Mouse (Mus musculus) cerebellum, adult 9-10 months (tissue): Measurements from ENCODE around the gene Ccne1.
"Not testable (repeated sequence)": the region's sequence is repeated elsewhere in the genome, so short reads cannot be mapped to it uniquely, and the experiment has no call there.

Source experiments
- DNase-seq: peaks from one replicate; pipeline ENCODE4 v3.0.0; 2022

Ccne1 gene

DNA sequence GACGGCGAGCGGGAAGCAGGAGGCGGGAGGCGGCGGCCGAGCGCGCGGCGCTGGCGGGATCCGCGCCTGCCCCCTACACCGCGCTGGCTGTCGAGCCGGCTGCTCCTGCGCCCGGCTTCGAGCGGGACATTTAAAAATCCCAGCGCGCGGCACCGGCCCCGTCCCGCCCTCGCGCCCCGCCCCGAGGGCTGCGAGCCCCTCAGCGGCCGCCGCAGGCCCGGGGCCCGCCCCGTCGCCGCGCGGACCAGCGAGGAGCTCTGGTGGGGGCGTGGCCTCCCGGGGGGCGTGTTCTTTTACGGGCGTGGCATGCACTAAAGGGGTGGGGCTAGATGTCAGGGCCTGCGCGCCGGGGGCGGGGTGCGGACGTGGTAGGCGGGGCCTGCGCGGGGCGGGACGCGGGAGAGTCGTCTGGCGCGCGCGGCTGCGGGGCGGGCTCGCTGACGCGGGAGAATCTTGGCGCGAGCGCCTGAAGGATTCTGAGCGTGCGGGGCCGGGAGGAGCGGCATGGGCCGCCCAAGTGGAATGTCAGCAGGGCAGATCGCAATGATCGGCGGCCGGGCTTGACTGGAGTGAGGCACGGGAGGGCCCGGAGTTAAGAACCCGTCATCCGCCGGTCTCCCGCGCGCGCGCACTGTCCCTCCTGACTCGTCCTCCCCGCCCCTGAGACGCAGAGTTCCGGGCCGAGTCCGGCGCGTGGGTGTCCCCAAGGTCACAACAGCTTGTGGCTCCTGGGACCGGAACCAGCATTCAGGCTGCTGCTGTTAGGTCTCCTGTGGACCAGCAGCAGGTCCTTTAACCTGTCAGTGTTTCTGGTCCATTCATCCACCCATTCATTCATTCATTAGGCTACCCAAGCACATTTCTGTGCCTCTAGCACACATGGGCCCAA is at the start of gene Ccne1:
TSS of gene Ccne1 (minus strand) at position 164 of the 889 bp plus-strand sequence.
- peak; percentile 99 for DNase-seq

DNA sequence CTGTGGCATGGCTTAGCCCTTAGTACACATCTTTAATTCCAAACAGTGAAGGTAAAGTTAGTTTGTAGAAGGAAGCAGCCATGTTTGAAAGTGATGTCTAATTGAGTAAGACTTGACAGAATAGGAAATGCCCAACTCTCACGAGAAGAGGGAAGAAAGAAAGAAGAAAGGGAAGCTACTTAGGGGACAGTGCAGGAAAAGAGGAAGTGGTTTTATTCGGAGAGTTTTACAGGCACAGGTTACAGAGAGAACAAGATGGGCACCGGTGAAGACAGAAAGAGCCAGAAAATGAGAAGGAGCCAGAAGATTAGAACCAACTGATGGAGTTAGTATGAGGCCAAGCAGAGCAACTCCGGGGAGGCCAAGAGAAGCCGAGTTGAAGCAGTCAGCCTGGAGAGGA is 48.5 kb upstream of the Ccne1 start:
- DNase-seq = no peak

DNA sequence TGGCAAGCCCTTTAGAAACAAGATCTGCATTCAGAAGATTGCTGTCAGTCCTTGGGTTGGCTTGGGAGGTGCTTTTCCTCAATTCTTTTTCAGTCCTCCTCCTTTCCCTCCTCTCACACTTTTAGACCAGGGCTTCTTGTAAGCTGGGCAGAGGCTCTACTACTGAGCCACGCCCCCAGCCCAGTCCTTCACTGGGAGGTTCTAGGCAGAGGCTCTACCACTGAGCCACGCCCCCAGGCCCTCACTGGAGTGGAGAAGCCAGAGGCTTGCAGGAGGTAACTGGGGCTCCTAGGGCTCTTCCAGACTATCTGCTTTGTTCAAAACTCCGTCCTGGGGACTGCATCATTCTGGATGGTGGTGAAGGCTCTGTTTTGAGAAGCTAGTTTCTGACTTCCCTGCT is 45.2 kb upstream of the Ccne1 start:
- no peak for DNase-seq

DNA sequence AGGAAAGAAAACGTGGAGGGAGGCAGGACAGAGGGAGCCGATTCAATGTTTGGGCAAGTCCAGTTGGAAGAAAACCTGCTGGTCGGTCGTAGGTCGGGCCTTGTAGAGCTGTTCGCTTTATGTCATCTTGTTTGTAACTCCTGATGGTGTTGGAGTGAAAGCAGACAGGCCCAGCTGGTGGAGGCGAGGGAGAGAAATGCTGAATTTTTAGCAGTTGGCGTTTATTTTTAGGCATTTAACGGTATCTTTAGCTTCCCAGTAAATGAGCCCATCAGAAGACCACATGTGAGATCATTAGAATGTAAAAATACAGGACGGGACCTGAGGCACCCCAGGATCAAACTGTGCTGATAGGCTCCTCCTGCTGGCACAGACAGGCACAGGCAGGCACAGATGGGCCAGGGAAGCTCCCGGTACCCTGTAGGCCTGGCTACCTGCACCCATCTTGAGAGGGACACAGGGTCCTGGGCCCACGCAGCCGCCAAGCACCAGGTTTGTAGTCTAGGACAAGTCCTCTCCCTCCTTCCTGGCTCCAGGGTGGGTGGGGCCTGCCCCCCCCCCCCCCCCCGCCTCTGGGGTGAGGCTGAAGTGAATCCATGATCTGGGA is 44.5 kb upstream of the Ccne1 start:
- no peak for DNase-seq

GRCm38 (mm10) chr7:38147477-38147876 is 40.1 kb upstream of the Ccne1 start:
- DNase-seq = no peak

- peak; percentile 89 for DNase-seq
Measured at GRCm38 (mm10) chr7:38141747-38142545, 34.6 kb upstream of the Ccne1 start.

DNA sequence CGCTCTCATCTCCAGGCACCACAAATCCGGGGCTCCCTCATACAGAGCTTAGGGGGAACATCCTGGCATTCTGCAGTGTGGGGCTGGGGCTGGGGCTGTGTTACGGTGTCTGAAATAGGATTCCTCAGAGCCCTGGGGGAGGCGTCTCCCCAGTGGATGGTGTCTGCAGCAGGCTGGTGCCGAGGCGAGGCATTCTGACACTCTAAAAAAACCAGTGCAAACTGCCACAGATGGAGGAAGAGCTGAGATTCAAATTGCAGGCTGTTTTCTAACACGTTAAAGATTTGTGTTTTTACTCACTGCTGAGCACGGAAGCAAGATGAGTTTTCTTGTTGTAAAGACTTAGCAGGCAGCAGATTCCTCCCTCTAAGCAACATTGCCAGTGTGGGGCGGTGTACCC is 33.0 kb upstream of the Ccne1 start:
- DNase-seq = no peak

GRCm38 (mm10) chr7:38134471-38134870 is 27.1 kb upstream of the Ccne1 start:
- DNase-seq = no peak

- no peak for DNase-seq
Measured at GRCm38 (mm10) chr7:38131186-38131585, 23.9 kb upstream of the Ccne1 start.

DNA sequence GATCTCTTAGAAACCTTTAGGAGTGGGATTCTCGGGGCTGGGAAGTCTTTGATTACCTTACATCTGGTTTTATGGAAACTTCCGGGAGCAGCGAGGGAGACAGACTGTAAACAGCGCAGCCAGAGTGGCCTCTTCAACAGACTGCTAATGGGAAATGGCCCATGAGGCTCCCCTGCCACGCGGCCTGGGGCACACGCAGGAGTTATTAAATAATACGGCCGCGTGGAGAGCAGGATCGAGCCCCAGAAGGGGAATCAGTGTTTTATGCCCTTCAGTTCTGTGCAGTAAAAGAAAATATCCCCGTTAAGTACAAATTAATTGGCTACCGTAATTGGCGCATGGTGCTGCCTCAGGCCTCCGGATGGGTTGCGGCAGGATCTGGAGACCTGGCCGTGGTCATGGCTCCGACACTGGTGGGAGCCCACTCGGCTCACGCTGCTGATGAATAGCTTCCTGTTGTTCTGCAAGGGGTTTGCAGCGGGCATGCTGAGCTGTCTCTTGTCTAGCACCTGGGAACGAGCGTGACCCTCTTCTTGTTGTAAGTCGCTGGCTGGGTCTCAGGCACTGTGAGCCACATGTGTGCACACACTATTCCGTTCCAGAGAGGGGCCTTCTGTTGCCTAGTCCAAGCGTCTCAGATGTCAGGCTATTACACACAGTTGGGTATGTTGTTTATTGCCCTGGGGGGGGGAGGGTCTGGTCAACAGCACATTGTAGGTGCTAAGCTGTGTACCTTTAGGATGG is 22.8 kb upstream of the Ccne1 start:
- no peak for DNase-seq

DNA sequence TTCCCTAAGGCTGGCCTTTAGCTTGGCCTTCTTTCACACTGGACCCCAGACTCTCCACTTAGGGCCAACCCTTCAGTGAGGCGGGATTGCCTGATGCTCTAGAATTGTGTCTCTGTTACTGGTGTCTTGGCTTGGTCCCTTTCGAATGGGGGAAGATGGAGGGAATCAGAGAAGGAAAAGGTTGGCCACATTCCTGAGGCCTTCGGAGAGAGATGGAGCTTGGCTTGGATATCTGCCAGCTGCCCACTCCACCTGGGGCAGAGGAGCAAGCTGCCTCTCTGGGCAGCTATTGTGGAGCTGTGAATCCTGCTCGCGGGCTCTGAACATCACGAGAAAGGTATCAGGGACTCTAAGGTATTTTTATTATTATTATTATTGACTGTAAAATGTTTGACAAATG is 22.2 kb upstream of the Ccne1 start:
- no peak for DNase-seq

GRCm38 (mm10) chr7:38128256-38128655 is 20.9 kb upstream of the Ccne1 start:
- DNase-seq = not testable (repeated sequence)

DNA sequence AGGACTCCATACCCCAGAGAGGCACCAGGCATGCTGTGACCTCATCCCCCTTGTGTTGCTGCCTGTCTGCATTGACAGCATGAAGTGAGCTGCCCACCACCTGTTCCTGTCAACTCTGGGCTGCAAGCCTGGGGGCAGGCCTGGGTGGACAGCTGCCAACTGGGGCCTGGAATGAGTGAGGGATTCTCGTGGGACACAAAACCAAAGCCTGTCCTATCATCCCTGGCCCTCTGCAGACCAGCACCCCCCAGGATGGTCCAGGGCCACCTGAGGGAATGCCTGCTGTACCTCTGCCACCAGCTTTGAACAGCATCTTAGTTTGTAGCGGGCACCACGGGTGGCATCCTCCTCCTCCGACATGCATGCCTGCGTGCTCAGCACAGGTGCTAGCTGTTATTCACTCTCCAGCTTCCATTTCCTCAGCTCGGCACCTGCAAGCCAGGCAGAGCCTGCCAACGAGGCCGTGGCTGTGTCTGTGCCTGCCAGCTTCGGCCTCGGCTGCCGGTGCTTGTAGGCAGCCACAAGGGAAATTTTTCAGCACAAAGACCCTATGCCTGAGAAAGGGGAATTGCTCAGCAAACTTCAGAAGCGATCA is 18.3 kb upstream of the Ccne1 start:
- peak; percentile 62 for DNase-seq

DNA sequence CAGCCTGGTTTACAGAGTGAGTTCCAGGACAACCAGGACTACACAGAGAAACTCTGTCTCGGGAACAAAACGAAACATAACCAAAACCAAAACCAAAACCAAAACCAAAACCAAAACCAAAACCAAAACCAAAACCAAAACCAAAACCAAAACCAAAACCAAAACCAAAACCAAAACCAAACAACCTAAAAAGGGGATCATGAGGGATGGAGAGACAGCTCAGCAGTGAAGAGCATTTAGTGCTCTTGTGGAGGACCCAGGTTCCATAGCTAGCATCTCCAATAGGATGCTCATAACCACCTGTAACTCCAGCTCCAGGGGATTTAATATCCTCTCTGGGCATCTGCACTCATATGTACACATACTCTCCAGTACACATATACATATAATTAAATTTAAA is 16.8 kb upstream of the Ccne1 start:
- not testable (repeated sequence) for DNase-seq

GRCm38 (mm10) chr7:38118594-38118993 is 11.3 kb upstream of the Ccne1 start:
- no peak for DNase-seq

GRCm38 (mm10) chr7:38112451-38112850 is 5.1 kb upstream of the Ccne1 start:
- no peak for DNase-seq

- peak; percentile 44 for DNase-seq
Measured at GRCm38 (mm10) chr7:38111996-38112395, 4.7 kb upstream of the Ccne1 start.

- DNase-seq = no peak
Measured at GRCm38 (mm10) chr7:38108260-38108632, 912 bp upstream of the Ccne1 start.

DNA sequence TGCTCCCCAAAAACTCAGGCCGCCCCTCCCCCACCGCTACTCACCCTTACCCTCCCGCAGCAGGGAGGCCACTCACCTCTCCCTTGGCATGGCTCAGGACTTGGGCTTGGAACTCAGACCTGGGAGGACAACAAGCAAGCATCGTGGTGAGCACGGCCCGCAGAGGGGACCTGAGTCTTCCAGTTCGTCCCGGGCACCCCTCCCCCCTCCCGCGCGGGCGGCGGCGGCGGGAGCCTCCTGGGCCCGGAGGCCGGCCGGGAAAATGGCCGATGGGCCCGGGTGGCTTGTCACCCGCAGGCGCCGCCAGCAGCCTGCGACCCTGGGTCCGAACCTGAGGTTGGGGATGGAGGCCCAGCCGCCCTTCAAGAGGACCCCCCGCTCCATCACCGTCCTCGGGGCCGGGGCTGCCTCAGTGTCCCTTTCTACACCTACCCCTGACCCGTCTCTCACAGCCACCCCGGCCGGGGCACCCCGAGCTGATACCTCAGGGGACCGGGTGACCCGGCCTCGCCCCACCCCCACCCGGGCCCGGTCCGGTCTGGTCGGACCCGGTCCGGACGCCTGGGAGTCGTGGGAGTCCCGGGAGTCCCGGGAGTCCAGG is 523 bp downstream of the Ccne1 start:
- DNase-seq = peak; percentile 78

DNA sequence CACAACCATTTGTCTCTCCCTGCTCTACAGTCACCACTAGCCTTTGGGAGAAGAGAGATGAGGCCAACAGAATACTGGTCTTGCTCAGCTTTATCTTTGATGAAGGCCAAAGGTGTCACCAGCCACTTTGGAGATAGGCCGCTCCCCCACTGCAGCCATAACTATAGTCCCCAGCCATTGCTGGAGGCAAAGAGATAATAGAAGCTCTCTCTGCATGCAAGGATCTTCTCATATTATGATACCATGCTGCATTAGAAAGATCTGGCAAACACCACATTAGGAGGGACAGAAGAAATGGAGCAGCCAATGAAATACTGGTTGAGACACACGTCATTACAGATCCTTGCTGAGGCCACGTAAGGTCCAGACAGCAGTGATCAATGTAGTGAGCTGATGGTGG is 2.0 kb downstream of the Ccne1 start:
- DNase-seq = no peak

GRCm38 (mm10) chr7:38104097-38104496 is 3.2 kb downstream of the Ccne1 start:
- no peak for DNase-seq

GRCm38 (mm10) chr7:38094353-38094752 is 13.0 kb downstream of the Ccne1 start:
- DNase-seq = no peak
